Mouse (Mus musculus) liver, embryonic 14.5 days (tissue): ENCODE measurements around the gene Kctd7.

Experiments
- CTCF ChIP-seq: IDR thresholded peaks from 2 replicates; pipeline ENCODE4 v1.5.1; 2016; ENCODE audit warnings: antibody characterized with exemption, low read depth, control low read depth
- EP300 ChIP-seq: IDR thresholded peaks from 2 replicates; pipeline ENCODE4 v1.6.1; 2016; ENCODE audit warnings: antibody characterized with exemption, low read depth

DNA sequence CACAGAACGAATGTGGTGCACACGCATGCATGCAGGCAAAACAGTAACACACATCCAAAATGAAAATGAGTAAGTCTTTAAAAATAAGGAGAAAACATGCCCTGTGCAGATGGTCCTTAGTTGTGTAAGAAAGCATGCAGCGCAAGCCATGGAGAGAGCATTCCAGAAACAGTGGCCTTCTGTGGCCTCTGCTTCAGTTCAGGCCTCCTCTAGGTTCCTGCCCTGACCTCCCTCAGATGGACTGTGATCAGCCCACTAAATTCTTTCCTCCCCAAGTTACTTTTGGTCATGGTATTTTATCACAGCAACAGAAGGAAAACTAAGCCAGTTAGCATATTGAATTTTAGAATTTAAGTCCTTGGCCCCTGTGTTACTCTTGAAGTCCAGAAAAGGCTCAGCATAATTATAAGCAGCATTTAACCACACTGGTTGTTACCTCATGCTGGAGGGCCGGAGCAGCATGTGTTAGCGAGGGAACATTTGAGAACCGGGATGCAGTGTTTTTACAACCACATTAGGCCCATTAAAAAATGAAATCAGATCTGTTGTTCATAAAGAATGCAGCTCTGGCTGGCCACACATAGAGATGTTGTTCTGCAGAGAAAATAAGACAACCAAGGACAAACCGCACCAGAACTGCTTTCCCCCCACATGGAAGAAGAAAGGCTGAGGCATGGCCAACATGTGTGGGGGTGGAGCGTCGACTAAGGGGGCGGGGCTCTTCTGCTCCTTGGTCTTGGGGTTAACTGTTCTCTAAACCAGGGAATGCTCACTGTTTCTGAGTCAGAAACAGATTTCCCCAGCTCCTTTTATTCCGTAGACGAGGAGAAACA, 33.8 kb upstream of the Kctd7 start:
- TF ChIP-seq CTCF = no peak
- TF ChIP-seq EP300 = no peak
